Mouse (Mus musculus) thymus, adult 2 months (tissue): ENCODE data around the gene Atp6v0c. TPM values are rescaled to one million over a fixed set of nuclear protein-coding genes. Genes with fewer than 3 reads are reported as not detected.

Experiments
- DNase-seq: peaks from one replicate; pipeline ENCODE4 v3.0.0; 2021
- H3K27ac ChIP-seq: fragments of 200-500 bp; 2 replicates; pipeline ENCODE4 v1.5.1; 2012; ENCODE audit warnings: low read length, control low read depth; ENCODE audit not compliant: control insufficient read depth, insufficient read depth
- H3K27me3 ChIP-seq: fragments of 200-500 bp; 2 replicates; pipeline ENCODE4 v1.6.1; 2012; ENCODE audit warnings: mild to moderate bottlenecking, low read length, moderate library complexity, mixed read lengths; ENCODE audit not compliant: control insufficient read depth, insufficient read depth
- H3K36me3 ChIP-seq: fragments of 200-500 bp; 2 replicates; pipeline ENCODE4 v1.6.1; 2012; ENCODE audit warnings: mild to moderate bottlenecking, low read length, moderate library complexity; ENCODE audit not compliant: control insufficient read depth, insufficient read depth
- H3K4me1 ChIP-seq: fragments of 200-500 bp; replicated peaks from 2 replicates; pipeline ENCODE4 v1.6.1; 2012; ENCODE audit warnings: low read length; ENCODE audit not compliant: control insufficient read depth, insufficient read depth
- H3K4me3 ChIP-seq: fragments of 200-500 bp; 2 replicates; pipeline ENCODE4 v1.5.1; 2012; ENCODE audit warnings: mild to moderate bottlenecking, low read length, control low read depth, moderate library complexity; ENCODE audit not compliant: control insufficient read depth, insufficient read depth
- CTCF ChIP-seq: fragments of 200-500 bp; IDR thresholded peaks from 2 replicates; pipeline ENCODE4 v1.5.1; 2012; ENCODE audit warnings: mild to moderate bottlenecking, control low read depth, low read length, moderate library complexity, borderline replicate concordance; ENCODE audit not compliant: control insufficient read depth, poor library complexity, insufficient read depth; ENCODE audit errors: extremely low read depth
- POLR2A ChIP-seq: fragments of 200-500 bp; IDR thresholded peaks from 2 replicates; pipeline ENCODE4 v1.6.1; 2012; ENCODE audit warnings: mild to moderate bottlenecking, low read length, control low read depth, moderate library complexity; ENCODE audit not compliant: control insufficient read depth, poor library complexity, insufficient read depth; ENCODE audit errors: extremely low read depth
- whole genome bisulfite sequencing: fragments of 180-500 bp; shearing (Covaris S2); methylation state at CpG from one replicate; pipeline ENCODE4 v1.1.7; 2018; 5-methylcytosine and 5-hydroxymethylcytosine counted together
- polyA plus RNA-seq: library from polyadenylated mRNA; depleted of rRNA; stranded (reverse); fragments of >200 nt; gene quantifications from 2 replicates; pipeline ENCODE4 v1.2.3, GENCODE M21; 2012

Atp6v0c gene
- polyA plus RNA-seq, 1 experiment = 1,122 TPM

- Histone ChIP-seq H3K27ac (no peak overlapping the region), H3K4me3 (no peak overlapping the region), H3K4me1 (peaks cover 33% of the 10 kb centered on the region), H3K36me3 (no peaks in the 10 kb centered on the region), H3K27me3 (peaks cover 11% of the 10 kb centered on the region; the same call in 1 of the 2 replicates)
- 96% methylated on average over 3 of the region's 3 CpGs for WGBS
- no peak for DNase-seq
- TF ChIP-seq CTCF (no peak), POLR2A (no peak)
These were observed 40.4 kb upstream of the Atp6v0c start for GRCm38 (mm10) chr17:24209916-24210240.

- TF ChIP-seq POLR2A = no peak
- TF ChIP-seq CTCF = no peak
- no peak within 1 kb of the TSS for H3K27ac ChIP-seq
- H3K27me3 ChIP-seq = peaks cover 11% of the 10 kb centered on the region; the same call in 1 of the 2 replicates
- 13% methylated on average over 42 of the region's 43 CpGs for WGBS
- DNase-seq = no peak
- H3K36me3 ChIP-seq = no peaks in the 10 kb centered on the region
- peak within 1 kb of the TSS; percentile 26 for H3K4me3 ChIP-seq
- H3K4me1 ChIP-seq = peaks cover 36% of the 10 kb centered on the region
These were observed 39.8 kb upstream of the Atp6v0c start, which contains the start of gene Ntn3 for GRCm38 (mm10) chr17:24209043-24209915. Gene Ntn3 (minus strand): TSS chr17:24209531.

GRCm38 (mm10) chr17:24208641-24209042 lies 39.1 kb upstream of the Atp6v0c start:
- 26% methylated on average over 29 of the region's 29 CpGs for WGBS
- TF ChIP-seq POLR2A (no peak), CTCF (no peak)
- Histone ChIP-seq H3K27me3 (peaks cover 11% of the 10 kb centered on the region; the same call in 1 of the 2 replicates), H3K27ac (no peak overlapping the region), H3K4me3 (peak overlapping the region; percentile 26), H3K36me3 (no peaks in the 10 kb centered on the region), H3K4me1 (peaks cover 36% of the 10 kb centered on the region)
- no peak for DNase-seq

GRCm38 (mm10) chr17:24207768-24208640 lies 38.5 kb upstream of the Atp6v0c start:
- no peak overlapping the region for H3K27ac ChIP-seq
- 93% methylated on average over 34 of the region's 34 CpGs for WGBS
- H3K27me3 ChIP-seq = peaks cover 11% of the 10 kb centered on the region; the same call in 1 of the 2 replicates
- no peak overlapping the region for H3K4me3 ChIP-seq
- TF ChIP-seq CTCF = no peak
- no peak for TF ChIP-seq POLR2A
- peaks cover 36% of the 10 kb centered on the region for H3K4me1 ChIP-seq
- H3K36me3 ChIP-seq = no peaks in the 10 kb centered on the region
- no peak for DNase-seq

- 6% methylated on average over 62 of the region's 62 CpGs for WGBS
- H3K27me3 ChIP-seq = peaks cover 11% of the 10 kb centered on the region; the same call in 1 of the 2 replicates
- H3K27ac ChIP-seq = no peak overlapping the region
- peak; percentile 27 for DNase-seq
- TF ChIP-seq CTCF = no peak
- TF ChIP-seq POLR2A = no peak
- H3K36me3 ChIP-seq = no peaks in the 10 kb centered on the region
- peaks cover 32% of the 10 kb centered on the region for H3K4me1 ChIP-seq
- H3K4me3 ChIP-seq = no peak overlapping the region; the same call in 1 of the 2 replicates
These were observed 37.2 kb upstream of the Atp6v0c start for GRCm38 (mm10) chr17:24206451-24207351.
